Mouse (Mus musculus) midbrain, embryonic 11.5 days (tissue): ENCODE data around the gene B230118H07Rik. TPM values are rescaled to one million over a fixed set of nuclear protein-coding genes. Genes with fewer than 3 reads are reported as not detected.

Source experiments
- ATAC-seq: fragments of 200-750 bp; cut with Nextera tagmentation; 2 replicates; pipeline ENCODE4 v1.8.0; 2017; ENCODE audit warnings: moderate TSS enrichment, moderate library complexity; ENCODE audit not compliant: low FRiP score
- DNase-seq: peaks from one replicate; pipeline ENCODE4 v3.0.0; 2015; ENCODE audit warnings: low spot score; ENCODE audit errors: missing footprints
- H3K27ac ChIP-seq: fragments of 300-500 bp; sonication (generic); 2 replicates; pipeline ENCODE4 v1.5.1; 2014; ENCODE audit warnings: low read depth, low read length
- H3K27me3 ChIP-seq: fragments of 300-500 bp; sonication (generic); 2 replicates; pipeline ENCODE4 v1.6.1; 2014; ENCODE audit warnings: mild to moderate bottlenecking, low read length, moderate library complexity, mixed read lengths; ENCODE audit not compliant: control insufficient read depth, insufficient read depth
- H3K36me3 ChIP-seq: fragments of 300-500 bp; sonication (generic); 2 replicates; pipeline ENCODE4 v1.6.1; 2014; ENCODE audit warnings: mild to moderate bottlenecking, low read length, moderate library complexity, mixed read lengths; ENCODE audit not compliant: control insufficient read depth, insufficient read depth
- H3K4me1 ChIP-seq: fragments of 300-500 bp; sonication (generic); 2 replicates; pipeline ENCODE4 v1.6.1; 2014; ENCODE audit warnings: low read length; ENCODE audit not compliant: control insufficient read depth, insufficient read depth
- H3K4me2 ChIP-seq: fragments of 300-500 bp; sonication (generic); 2 replicates; pipeline ENCODE4 v1.6.1; 2014; ENCODE audit warnings: mild to moderate bottlenecking, moderate library complexity
- H3K4me3 ChIP-seq: fragments of 300-500 bp; sonication (generic); 2 replicates; pipeline ENCODE4 v1.5.1; 2014; ENCODE audit warnings: low read depth, low read length
- H3K9ac ChIP-seq: fragments of 300-500 bp; sonication (generic); 2 replicates; pipeline ENCODE4 v1.6.1; 2014; ENCODE audit warnings: low read length
- H3K9me3 ChIP-seq: fragments of 300-500 bp; sonication (generic); 2 replicates; pipeline ENCODE4 v1.6.1; 2016; ENCODE audit warnings: low read length; ENCODE audit not compliant: control insufficient read depth
- WGBS: fragments of 180-500 bp; shearing (Covaris S2); extraction: QIAGEN DNeasy Blood & Tissue Kit; methylation state at CpG from one replicate; pipeline ENCODE4 v1.1.7; 2014; 5-methylcytosine and 5-hydroxymethylcytosine counted together
- polyA plus RNA-seq: library from polyadenylated mRNA; unstranded; fragments of >200 nt; fragmentation: Nextera tagmentation; extraction: Ambion mirVana; gene quantifications from 2 replicates; pipeline ENCODE4 v1.2.1, GENCODE M21; 2014

B230118H07Rik gene
- polyA plus RNA-seq, 1 experiment from 2014 or later, result 67.8 TPM

DNA sequence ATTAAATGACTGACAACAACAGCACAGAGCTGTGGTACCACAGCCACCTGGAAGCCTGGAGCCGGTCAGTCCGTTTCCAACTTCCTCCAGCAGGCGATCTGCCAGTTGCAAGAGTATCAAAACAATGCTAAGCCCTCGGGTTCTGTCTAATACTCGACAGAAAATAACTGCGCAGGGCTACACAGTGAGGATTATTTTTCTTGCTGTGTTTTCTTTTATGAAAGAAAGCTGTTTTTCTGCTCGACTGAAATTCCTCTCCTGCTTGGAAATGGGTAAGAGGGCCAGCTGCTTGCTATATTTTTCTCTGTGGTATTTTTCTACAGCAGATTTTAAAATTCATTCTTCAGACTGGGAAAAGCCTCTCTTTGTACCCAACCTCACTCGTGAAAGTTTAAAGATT is 48.6 kb downstream of the B230118H07Rik start:
- Histone ChIP-seq H3K4me1 (peaks cover 7% of the 10 kb centered on the region; the same call in 1 of the 2 replicates), H3K9me3 (no peaks in the 10 kb centered on the region), H3K4me2 (no peak overlapping the region), H3K27ac (no peak overlapping the region), H3K4me3 (no peak overlapping the region), H3K36me3 (no peaks in the 10 kb centered on the region), H3K27me3 (no peaks in the 10 kb centered on the region), H3K9ac (no peak overlapping the region)
- no peak for DNase-seq
- ATAC-seq, result no peak
- WGBS, result 39% methylated on average over 8 of the region's 8 CpGs

DNA sequence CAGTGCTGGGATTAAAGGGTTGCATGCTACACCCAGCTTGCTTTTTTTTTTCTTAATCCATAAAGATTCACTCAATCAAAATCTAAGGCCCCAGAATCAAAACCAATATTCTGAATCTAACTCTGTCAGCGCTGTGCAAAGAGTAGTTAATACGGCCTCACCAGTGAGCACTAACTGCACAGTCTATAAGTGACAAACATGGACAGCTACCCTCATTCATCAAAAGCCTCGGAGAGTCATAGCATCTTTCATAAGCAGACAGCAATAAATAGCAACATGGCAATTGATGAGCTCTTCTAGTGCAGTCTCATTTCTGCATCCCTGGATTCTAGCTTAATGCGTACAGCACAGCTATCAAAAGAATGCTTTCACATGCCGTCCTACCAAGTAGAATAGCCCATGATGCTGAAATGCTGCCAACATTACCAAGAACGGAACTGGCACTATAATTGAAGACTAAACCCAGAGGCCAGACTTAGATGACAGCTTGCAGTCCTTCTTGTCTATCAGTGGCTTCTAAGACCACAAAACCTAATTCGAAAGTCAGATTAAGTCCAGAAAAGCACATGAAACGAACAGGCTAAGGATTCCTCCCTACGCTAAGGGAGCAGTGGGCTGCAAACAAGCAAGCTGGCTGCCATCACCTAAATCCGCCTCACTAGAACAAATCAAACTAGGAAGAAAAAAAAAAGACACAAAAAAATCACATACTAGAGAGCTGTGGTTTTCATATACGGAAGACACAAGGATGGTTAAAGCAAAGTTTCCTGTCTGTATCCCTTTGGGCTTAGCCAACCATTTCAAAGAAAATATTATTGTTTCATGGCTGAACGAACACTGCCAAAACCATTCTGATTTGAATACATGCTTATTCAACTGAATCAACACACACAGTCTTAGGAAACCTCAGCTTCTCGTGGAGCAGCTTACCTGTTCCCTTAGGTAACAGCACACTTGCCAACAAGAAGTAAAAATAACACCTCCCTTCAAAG is 50.8 kb downstream of the B230118H07Rik start:
- no peak overlapping the region for H3K27ac ChIP-seq

DNA sequence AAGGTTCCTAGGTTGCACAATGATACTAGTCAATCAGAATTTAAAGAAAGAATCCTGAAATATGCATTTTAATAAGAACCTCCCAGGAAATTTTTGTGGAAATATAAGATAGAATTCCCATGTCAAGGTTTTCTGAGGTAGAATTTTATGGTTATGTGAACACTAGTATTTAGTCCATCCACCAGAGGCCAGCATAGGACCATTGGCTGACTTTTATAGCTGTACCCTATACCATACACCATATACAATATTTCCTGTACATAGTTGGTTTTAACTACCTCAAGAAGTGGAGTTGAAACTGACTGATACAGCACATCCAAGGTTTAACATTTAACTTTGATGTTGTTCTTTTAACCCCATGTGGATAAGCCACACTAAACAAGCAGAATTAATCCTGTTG is 52.1 kb downstream of the B230118H07Rik start:
- Histone ChIP-seq H3K4me1 (peaks cover 17% of the 10 kb centered on the region; the same call in 1 of the 2 replicates), H3K9ac (no peak overlapping the region), H3K36me3 (no peaks in the 10 kb centered on the region), H3K4me2 (no peak overlapping the region), H3K27me3 (no peaks in the 10 kb centered on the region), H3K27ac (no peak overlapping the region), H3K4me3 (no peak overlapping the region), H3K9me3 (no peaks in the 10 kb centered on the region)
- no peak for DNase-seq
- no peak for ATAC-seq

More for the DNA sequence above, 50.8 kb downstream of the B230118H07Rik start:
- Histone ChIP-seq H3K9me3 (no peaks in the 10 kb centered on the region), H3K9ac (no peak overlapping the region), H3K27me3 (no peaks in the 10 kb centered on the region), H3K4me3 (no peak overlapping the region), H3K4me2 (no peak overlapping the region), H3K36me3 (no peaks in the 10 kb centered on the region), H3K4me1 (peaks cover 8% of the 10 kb centered on the region; the same call in 1 of the 2 replicates)
- 58% methylated on average over 13 of the region's 13 CpGs for WGBS
- no peak for ATAC-seq
- DNase-seq, result no peak

DNA sequence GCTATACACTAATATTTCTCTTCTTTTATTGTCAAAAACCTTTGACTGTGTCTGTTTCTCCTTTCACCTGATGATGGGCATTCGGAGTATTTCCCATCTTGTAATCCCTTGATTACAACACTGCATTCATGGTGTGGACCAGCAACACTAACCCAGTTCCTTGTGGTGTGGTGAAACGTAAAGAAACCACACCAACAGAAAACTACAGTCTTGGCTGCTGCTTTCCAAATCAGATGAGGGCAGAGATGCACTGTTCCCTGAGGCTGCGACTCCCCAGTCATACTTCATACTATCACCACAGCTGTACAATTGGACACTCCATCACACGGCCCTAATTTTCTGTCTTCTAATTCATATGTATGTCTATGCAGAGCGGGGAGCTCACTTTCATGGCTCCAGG is 54.7 kb downstream of the B230118H07Rik start:
- DNase-seq (no peak), ATAC-seq (no peak)
- WGBS, result 87% methylated on average over 5 of the region's 5 CpGs
- Histone ChIP-seq H3K27ac (no peak overlapping the region), H3K27me3 (no peaks in the 10 kb centered on the region), H3K4me3 (no peak overlapping the region), H3K9me3 (no peaks in the 10 kb centered on the region), H3K36me3 (no peaks in the 10 kb centered on the region), H3K4me1 (peaks cover 28% of the 10 kb centered on the region; the same call in 1 of the 2 replicates), H3K4me2 (no peak overlapping the region), H3K9ac (no peak overlapping the region)

DNA sequence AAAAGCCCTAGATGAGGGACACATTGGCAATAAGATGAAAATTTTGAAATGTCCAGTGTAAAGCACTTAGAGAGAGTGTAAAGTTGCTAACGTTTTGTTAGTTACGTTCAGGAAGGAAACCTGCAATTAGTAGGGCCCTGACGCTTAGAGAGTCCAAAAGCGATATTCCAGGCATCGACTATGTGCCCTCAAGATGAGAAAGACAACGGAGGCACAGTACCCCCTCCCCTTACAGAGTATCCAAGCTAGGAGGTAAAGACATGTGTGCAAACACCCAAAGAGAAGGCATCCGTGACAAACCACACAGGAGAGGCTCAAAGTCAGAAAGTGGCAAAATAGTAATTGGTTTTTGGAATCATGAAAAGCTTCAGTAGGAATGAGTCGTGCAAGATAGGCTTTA is 56.4 kb downstream of the B230118H07Rik start:
- Histone ChIP-seq H3K4me1 (peaks cover 22% of the 10 kb centered on the region; the same call in 1 of the 2 replicates), H3K27ac (no peak overlapping the region), H3K36me3 (no peaks in the 10 kb centered on the region), H3K4me2 (no peak overlapping the region), H3K4me3 (no peak overlapping the region), H3K9me3 (no peaks in the 10 kb centered on the region), H3K9ac (no peak overlapping the region), H3K27me3 (no peaks in the 10 kb centered on the region)
- WGBS, result 55% methylated on average over 8 of the region's 8 CpGs
- ATAC-seq, result peak; percentile 49; the same call in 1 of the 2 replicates
- no peak for DNase-seq

DNA sequence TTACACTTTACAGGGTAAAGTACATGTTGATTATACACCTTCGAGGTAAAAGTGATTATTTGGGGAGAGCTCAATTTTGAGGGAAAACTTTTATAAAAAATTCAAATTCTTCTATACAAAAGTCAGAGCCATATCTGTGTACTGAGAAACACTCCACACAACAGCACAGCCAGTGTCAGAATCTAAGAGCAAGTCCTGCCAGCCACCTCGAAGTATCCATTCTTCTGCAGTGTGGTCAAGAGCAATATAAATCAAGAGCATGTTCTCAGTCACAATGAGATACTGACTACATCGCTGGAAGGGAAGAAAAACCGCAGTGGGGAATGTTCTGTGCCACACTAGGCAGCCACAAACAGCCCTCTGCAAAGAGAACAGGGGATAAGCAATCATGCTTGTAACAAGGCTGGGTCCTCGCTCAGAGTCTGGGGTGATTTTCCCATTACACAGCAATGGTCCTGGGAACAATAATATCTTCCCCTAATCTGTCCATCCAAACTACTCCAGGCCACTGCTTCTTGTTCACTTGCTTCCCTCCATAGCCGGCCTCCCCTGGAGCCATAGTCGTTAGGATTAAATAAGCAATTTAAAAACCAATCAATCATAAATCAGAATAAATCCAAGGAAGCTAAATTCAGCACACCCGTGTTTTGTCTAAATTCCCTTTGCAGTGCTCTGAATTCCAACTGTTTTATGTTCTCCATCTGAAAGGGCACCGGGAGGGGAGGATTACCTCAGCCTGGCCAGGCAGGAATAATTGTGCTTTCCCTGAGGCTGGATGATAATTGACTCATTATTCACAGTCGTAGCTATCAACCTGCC is 57.1 kb downstream of the B230118H07Rik start:
- no peak overlapping the region for H3K4me3 ChIP-seq
- peak; percentile 90 for DNase-seq
- 23% methylated on average over 10 of the region's 10 CpGs for WGBS
- no peak overlapping the region for H3K9ac ChIP-seq
- H3K27me3 ChIP-seq, result no peaks in the 10 kb centered on the region
- no peaks in the 10 kb centered on the region for H3K36me3 ChIP-seq
- H3K4me2 ChIP-seq, result no peak overlapping the region
- peaks cover 22% of the 10 kb centered on the region; the same call in 1 of the 2 replicates for H3K4me1 ChIP-seq
- peak overlapping the region; percentile 71 for H3K27ac ChIP-seq
- peak; percentile 78 for ATAC-seq
- no peaks in the 10 kb centered on the region for H3K9me3 ChIP-seq

DNA sequence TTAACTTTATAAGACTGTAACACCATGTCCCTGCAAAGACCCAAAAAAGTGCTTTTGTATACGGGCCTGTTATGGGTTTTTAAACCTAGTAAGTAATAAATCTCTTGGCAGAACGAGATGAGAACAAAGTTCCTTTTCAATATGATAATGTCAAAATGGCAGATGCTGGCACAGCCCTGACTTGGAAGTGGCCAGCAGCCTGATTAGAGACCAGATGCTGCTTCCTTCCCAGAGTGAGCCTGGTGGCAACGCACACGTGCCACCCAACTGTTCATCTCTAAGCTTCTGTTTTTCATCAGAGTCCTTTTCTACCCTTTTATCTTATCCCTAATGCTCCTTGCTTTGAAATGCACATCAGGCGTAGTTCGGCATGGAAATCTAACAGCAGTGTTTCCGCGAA is 58.0 kb downstream of the B230118H07Rik start:
- peak overlapping the region; percentile 71; the same call in 1 of the 2 replicates for H3K27ac ChIP-seq
- ATAC-seq (no peak), DNase-seq (peak; percentile 87)
- no peaks in the 10 kb centered on the region for H3K9me3 ChIP-seq
- H3K4me1 ChIP-seq, result peaks cover 22% of the 10 kb centered on the region; the same call in 1 of the 2 replicates
- no peak overlapping the region for H3K9ac ChIP-seq
- H3K4me2 ChIP-seq, result no peak overlapping the region
- H3K36me3 ChIP-seq, result no peaks in the 10 kb centered on the region
- H3K4me3 ChIP-seq, result no peak overlapping the region
- WGBS, result 42% methylated on average over 8 of the region's 8 CpGs
- H3K27me3 ChIP-seq, result no peaks in the 10 kb centered on the region

DNA sequence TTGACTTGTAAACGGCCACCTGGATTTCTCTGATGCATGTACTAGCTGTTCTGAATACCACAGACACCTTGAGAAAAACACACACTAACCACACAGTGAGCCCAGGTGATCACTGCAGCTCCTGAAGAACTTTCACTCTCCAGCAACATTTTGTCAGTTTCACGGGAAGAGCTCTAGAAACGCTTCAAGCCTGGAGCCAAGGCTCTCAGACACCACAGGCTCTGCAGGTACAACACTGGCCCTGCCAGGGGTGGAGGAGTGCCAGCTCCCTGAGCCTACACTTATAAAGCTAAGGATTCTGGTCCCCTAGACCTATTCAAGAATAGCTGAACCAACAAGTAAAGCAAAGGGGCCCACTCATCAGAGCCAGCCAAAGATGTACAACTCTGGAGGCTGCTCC is 67.9 kb downstream of the B230118H07Rik start:
- H3K27ac ChIP-seq, result no peak overlapping the region
- no peaks in the 10 kb centered on the region for H3K36me3 ChIP-seq
- DNase-seq (no peak), ATAC-seq (no peak)
- H3K9me3 ChIP-seq, result no peaks in the 10 kb centered on the region
- H3K27me3 ChIP-seq, result no peaks in the 10 kb centered on the region
- H3K4me3 ChIP-seq, result no peak overlapping the region
- H3K4me1 ChIP-seq, result no peaks in the 10 kb centered on the region
- WGBS, result 79% methylated on average over 3 of the region's 3 CpGs
- H3K4me2 ChIP-seq, result no peak overlapping the region
- no peak overlapping the region for H3K9ac ChIP-seq
